Mouse (Mus musculus) erythroid progenitor cell, adult 5-6 weeks (primary cell): ENCODE measurements around the gene Nrxn2. TPM values are rescaled to one million over a fixed set of nuclear protein-coding genes. Genes with fewer than 3 reads are reported as not detected.

ENCODE experiments used
- ATAC-seq: replicated peaks from 2 replicates; pipeline ENCODE4 v1.8.0; 2016; ENCODE audit warnings: moderate number of reproducible peaks, mild to moderate bottlenecking, moderate TSS enrichment, inconsistent platforms; ENCODE audit not compliant: poor library complexity, low FRiP score, severe bottlenecking
- total RNA-seq, 2 experiments: library from RNA; stranded (forward) in 1 of 2; stranded (reverse) in 1 of 2; fragments of 150-400 nt in 1 of 2; fragments of 186-747, 209-891 nt in 1 of 2; gene quantifications; 2 replicates each; pipeline versions ENCODE4 v1.2.3 to v1.2.4; 2015 to 2017; ENCODE audit warnings: low replicate concordance in 2 of 2

Gene Nrxn2
- total RNA-seq, 2 experiments from 2014 or later, result not detected

DNA sequence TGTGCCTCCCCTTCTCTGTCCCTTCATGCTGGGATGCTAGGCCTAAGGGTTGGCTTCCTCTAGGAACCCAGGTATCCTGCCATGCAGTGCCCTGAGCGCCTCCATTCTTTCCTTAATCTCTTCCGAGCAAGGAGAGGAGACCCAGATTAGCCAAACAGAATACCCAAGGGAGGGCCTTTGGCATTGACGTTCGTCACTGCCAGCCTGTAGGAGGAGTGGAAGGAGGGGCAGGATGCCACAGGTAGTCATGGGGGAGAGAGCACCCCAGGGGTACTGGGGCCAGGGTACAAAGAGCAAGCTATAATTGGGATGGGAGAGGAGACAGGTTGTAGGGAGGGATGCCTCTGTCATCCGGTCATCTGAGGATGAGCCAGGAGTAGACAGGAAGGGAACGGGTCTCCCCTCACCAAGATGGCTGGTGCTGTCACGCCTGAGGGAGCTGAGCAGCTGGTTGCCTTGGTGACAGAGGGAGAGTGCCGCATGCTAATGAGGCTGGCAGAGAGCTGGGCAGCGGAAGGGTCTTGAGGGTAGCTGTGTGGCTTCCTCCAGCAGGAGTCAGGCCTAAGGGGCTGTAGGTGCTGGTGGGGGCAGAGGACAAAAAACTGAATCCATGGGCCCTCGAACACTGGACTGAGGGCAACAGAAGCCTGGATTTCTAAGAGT, 27.4 kb downstream of the Nrxn2 start:
- no peak for ATAC-seq

DNA sequence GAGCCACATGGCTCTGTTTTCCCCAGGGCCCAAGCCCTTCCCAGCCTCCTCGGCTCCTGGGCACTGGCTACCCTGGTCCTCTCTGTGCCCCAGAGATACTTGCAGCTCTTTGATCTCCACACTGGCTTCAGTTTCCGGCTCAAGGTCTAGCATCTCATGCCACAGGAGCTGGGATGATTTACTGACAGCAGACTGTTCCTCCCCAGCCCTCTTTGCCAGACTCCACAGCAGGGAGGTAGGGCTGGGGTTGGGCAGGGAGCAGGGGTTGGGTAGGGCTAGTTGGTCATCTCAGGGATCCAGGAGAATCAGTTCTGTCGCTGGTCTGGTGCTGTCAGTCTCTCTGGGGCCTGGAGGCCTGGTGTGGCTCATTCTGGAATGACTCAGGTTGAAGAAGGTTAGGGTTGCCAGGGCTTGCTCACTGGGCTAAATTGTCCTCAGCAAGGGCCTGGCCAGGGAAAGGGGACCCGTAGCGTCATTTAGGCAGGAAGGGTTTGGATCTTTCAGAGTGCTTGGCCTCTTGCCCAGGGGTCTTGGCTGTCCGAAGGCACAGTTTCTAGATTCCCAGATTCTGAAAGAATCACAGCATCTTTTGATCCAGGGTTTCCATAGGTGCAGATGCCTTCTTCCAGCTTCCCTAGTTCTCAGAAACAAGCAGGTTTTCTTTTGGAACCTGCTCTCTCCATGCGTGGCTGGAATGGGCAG, 28.4 kb downstream of the Nrxn2 start:
- ATAC-seq, result no peak

DNA sequence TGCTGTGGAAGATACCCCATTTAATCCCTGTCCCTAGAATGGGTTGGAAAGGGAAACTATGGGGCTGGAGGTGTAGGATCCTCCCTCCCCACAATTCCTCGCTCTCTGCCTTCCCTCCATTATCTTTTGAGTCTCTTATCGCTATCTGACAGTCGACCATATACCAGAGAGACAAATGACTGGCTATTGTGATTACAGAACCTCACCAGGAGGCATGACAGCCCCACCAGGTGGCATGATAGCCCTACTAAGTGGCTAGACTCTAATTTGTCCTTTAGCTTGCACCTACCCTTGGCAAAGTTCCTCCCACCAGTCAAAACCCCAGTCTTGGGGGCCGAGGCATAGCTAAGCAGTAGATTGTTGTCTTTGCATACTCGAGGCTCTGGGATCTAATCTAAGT, 30.2 kb downstream of the Nrxn2 start:
- ATAC-seq, result no peak

DNA sequence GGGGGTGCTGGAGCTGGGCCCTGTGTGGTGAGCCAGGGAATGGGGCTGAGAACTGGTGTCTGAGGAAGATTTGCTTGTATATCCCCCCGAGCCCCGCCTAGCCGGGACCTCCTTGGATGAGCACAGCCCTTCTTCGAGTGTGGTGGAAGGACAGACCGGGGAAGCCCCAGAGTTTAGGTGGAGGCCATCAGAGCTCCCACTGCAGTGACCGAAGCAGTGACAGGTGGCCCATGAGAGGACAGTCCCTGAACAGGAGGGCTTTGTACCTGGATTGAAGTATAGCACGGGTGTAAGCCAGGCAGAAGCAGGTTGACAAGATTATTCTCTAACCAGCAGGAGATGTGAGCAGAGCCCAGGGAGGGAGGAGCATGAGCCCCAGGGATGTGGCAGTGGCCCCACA, 31.3 kb downstream of the Nrxn2 start:
- no peak for ATAC-seq

DNA sequence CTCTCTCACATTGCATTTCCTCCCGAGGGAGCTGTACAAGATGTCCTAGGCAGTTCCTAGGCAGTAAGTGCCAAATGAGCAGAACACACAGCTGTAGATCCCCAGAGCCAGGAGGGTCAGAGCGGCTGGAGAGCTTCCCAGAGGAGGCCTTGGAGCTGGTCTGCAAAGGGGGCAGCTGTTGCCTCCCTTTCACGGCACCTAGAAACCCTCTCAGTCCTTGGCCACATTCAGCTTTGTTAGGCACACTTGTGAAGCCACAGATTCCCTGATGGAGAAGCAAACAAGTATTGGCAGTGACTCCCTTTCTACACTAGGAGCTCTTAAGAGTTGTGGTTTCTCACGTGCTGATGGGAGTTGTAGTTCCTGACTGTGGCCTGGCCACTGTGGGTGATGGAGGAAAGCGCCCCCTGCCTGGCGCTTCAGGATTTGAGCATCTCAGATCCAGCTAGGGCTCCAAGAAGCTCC, 33.5 kb downstream of the Nrxn2 start:
- no peak for ATAC-seq

DNA sequence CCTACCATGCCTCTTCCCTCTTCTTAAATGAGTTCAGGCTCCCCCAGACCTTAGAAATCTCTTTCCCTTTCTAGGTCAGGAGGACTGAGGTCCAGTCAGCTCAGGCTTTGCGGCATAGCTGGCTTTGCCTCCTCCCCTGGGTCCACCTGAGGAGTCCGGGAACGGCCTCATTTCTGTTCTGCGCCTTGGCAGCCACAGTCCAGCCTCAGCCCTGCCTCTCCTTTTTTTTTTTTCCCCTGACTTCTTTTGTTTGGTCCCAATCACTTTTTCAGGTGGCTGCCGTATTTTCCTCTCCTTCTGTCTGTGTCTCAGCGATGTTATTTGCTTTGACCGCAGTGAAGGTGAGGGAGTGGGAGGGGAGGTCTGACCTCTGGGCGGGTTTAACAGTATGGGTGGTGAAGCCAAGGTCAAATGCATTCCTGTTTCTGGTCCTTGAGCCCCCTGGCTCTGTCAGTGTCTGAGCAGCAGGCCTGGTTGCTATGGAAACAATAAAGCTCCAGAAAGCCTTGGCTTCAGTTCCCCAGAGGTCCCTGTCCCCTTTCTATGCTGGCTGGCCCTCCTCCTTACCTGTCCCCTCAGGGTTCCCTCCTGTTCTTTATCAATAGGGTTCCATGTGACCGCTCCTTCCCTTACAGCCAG, 34.3 kb downstream of the Nrxn2 start:
- no peak for ATAC-seq

DNA sequence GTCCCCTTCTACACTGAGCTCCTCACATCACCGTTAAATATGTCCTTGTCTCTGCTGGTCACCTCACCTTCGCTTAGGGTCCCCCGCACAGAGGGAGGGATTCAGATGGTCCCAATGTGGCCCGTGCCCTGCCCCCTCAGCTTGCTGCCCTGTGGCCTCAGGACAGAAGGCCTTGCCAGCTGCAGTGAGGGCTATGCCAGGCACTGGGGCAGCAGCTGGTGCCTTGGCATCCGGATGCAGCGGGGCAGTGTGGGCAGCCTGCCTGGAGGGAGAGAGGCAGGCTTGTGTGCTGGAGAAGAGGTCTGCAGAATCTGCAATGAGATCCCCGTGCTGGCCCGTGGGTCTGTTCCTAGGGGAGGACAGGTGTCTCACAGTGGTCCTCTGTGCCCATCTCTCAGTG, 34.8 kb downstream of the Nrxn2 start:
- no peak for ATAC-seq

DNA sequence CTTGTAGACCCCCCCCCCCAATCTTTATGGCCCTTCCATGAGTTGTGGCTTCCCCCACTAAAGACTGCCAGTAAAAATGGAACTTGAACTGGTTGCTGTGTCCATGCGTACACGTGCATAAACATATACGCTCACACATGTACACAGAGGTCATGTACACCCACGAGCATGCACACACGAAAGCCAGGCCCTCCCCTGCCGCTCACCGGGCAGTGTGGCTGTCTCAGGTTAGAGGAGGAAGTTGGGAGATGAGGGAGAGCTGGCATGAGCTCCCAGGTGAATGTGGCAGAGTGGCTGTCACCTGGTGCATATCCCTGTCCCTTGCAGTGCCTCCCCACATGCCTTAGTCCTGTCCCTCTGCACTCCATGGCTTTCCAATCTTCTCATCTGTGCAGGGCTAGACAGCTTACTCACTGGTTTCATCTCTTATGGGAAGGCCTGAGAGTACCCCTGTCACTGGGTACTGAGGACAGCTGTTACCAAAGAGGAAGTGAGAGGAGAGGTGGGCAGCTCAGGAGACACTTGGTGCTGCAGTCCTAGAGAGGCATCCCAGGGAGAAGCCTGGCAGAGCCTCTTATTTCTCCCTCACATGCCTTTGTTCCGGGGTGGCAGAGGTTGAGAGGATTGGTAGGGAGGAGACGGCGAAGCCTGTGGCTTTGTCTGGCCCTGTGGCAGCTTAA, 35.6 kb downstream of the Nrxn2 start:
- no peak for ATAC-seq

DNA sequence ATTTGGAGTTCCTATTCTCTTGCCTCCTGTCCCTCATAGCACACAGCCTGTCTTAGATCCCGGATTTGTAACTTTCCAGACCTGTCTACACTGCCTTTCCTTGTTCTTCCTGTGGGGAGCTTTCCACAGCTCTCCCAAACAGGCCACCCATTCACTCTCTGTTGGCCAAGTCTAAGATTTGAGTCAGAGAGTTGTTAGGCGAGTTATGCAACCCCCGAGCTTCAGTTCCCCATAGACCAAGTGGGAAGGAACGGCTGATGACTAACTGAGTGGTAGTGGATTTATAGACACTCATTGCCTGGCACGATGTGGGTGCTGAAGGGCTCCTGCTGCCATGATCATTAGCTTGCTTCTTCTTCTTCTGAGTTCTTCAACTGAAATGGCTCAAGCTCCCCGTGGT, 41.0 kb downstream of the Nrxn2 start:
- no peak for ATAC-seq

DNA sequence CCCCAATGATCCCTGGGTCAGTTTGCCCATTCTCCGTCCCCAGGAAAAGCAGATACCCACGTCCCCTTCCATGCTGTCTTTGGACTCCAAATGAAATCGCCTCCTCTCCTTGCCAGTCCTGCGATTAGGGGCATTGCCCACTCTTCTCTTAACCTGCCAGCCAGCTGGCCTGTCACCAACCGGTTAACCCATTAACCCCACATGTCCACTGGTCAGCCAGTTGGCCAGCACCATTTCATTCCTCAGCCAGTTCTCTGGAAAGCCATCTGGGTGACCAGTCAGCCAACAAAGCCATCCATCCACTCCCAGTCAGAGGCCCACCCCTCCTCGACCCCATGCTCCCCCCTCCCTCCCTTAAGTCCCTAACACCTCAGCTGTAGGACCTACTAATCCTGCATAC, 44.3 kb downstream of the Nrxn2 start:
- no peak for ATAC-seq

DNA sequence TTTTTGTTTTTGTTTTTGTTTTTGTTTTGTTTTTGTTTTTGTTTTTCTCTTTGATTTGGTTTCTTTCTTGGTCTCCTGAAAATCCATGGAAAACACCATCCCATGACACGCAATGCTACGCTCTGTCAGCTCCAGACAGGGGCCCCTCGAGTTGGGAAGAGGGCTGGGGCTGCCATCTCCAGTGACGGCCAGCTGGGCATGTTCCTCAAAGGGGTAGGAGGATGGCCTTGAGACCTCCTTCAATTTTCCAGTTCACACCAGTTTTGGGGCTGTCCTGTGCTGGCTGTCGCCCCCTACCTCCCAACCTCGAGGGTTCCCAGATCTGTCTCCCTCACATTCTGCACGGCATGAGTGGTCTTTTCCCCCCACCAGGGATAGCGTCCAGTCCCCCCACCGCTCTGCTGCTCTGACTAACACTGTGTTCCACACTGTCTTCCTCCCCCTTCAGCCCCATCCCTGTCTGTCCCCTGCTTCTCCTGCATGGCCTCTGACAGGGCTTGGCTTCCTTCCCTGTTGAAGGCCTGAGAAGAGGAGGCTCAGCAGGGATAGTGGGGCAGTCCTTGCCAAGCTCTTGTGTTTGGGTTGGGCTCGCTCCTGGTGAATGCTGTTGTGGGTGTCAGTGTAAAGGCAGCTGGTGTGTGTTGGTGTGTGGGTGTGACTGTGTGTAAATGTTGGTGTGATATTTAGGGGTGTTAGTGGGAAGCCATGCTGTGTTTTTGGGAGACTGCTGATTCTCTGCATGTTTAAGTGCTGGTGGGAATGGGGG, 46.0 kb downstream of the Nrxn2 start:
- no peak for ATAC-seq

DNA sequence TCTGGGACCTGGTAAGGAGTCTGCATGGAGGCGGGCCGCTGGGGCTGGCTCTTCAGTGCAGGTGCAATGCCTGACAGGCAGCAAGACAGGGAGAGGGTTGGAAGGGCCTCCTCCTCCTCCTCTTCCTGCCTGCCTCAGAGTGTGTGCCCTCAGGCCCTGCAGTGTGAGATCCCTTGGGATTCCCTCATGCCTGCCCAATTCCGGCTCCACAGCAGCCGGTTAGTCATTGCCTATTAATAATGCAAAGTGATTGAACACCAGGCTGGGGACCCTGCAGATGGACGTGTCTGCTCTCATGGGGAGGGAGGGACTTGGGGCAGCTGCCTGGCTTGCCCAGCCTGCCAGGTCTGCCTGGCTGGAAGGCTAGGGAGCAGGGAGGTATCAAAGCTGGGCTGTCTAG, 46.6 kb downstream of the Nrxn2 start:
- ATAC-seq, result no peak

DNA sequence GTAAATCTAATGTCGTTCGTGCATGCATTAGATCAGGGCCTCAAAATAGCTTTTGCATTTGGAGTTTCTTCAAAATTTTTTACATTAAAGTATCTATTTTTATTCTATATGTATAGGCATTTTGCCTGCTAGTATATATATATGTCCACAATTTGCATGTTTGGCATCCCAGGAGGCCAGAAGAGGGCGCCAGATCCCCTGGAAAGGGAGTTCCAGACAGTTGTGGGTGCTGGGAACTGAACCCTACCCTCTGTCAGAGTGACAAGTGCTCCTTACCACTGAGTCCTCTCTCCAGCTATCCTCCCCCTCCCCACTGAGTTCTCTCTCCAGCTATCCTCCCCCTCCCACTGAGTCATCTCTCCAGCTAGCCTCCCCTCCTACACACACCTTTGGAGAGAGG, 48.4 kb downstream of the Nrxn2 start:
- no peak for ATAC-seq

DNA sequence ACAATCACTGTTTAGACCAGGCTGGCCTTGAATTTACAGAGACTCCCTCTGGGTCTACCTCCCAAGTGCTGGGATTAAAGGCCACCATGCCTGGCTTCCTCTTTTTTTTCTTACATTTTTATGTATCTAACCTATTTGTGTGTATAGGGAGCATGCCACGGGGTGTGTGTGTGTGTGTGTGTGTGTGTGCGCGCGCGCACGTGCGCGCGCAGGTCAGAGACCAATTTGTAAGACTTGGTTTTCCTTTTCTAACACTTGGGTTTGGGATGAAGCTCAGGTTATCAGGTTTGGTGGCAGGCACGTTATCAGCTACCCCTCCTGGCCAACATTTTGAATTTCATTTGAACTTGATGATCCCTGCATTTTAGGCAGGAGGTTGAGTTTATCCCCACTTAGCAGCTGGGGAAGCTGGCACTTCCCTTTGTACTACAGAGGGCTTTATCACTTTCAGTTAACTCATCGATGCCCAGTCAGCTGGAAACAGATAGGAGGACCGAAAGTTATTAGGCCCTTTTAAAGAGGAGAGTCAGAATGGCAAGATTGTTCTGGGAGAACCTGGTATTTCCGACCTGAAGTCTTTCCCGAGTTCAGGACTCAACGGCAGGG, 48.9 kb downstream of the Nrxn2 start:
- ATAC-seq, result no peak

DNA sequence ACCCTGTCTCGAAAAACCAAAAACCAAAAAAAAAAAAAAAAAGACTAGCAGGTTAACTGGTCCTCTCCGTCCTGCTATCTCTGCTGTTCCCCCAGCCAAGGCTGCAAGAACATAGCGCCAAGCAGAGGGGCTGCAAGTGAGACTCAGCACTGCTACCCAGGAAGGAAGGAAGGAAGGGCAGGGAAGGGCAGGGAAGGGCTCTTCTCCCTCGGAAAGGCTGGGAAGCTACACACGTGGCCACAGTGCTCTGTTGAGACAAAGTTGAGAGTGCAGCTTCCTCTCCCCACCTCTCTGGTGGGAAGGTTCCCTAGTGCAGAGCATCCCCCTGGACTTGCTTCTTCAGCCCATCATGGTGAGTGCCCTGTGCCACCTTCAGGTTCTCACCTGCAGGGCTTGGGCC, 53.1 kb downstream of the Nrxn2 start:
- no peak for ATAC-seq

DNA sequence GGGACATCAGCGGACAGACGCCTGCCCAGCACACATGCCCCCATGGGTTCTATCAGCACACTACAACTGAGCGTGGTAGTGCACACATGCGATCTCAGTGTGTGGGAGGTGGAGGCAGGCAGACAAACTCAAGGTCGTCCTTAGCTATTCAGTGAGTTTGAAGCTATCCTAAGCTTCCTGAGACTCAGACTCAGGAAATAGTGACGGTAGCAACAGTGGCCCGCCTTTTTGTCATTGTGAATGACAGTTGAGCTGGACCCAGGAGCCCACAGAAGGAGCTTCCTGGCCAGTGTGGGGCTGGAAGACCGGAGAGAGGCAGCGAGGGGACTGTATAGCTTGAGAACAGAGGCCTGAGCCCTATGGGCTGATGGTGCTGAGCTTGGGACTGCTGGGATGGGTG, 54.3 kb downstream of the Nrxn2 start:
- ATAC-seq, result no peak

DNA sequence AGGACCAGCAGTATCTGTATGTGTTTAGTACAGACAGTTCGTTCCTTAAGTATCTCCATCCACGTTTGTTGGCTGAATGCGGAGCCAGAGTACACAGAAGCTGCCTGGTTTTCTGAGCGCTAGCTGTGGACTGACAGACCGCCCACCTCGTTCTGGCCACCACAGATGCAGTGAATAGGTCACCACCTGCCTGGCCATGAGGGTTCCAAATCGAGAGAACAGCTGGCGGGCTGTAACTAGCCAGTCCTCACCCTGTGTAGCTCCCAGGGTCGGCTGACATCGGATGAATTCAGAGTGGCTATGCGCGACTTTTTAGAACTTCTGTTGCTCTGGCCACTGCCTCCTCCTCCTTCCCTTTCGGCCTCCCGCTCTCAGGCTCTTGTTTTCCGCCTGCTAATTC, 56.2 kb downstream of the Nrxn2 start:
- no peak for ATAC-seq

DNA sequence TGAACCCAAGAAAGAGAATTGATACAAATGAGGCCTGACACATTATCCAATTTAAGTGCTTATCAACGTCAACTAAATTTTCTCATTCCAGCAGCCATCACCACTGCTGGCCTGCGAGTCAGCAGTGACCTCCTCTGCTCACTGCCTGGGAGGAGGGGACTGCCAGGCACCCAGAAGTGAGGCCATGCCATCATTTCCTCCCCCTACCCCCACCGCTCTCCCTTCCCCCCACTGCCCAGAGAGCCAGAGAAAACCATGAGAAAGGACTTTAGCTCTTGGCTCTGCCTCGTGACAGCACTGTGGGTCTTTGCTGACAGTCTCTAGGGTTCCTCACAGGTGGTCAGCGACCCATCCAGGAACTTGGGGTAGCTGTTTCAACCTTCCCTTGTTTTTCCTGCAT, 56.6 kb downstream of the Nrxn2 start:
- ATAC-seq, result no peak

DNA sequence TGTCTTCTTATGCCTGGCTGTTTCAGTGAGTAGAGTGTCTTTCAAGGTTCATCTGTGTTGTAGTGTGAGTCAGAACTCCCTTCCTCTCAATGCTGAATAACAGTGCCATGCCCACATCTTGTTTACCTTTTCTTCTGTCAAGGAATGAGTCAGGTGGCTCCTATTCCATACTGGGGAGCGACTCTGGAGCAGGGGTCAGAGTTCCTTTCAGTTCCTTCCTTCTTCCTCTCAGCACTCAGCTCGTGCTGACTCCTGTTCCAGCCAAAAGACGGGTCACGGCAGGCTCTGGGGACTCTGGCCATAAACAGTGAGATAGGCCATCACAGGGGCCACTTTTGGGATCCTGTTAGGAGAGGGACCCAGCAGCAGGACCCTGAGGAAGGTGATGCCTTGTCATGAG, 58.5 kb downstream of the Nrxn2 start:
- no peak for ATAC-seq

DNA sequence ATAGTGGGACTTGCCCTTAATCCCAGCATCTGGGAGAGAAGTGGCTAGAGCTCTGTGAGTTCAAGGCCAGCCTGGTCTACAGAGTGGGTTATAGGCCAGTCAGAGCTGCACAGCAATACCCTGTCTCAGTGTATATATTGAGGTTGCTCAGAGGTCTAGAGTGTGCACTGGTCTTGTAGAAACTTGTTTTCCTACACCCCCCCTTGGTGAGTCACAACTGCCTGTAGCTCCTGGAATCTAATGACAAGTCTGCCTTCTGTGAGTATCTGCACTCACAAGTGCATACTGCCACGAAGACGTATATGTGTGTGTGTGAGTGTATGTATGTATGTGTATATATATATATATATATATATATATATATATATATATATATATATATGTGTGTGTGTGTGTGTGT, 60.0 kb downstream of the Nrxn2 start:
- no peak for ATAC-seq
